Mouse (Mus musculus) thymus, adult 18-20 months (tissue): ENCODE data around the gene Tmed1.
"Not testable (repeated sequence)": the region's sequence is repeated elsewhere in the genome, so short reads cannot be mapped to it uniquely, and the experiment has no call there.

Experiments
- DNase-seq, 2 experiments: peaks; one replicate each; pipeline ENCODE4 v3.0.0; 2022; ENCODE audit warnings: mixed read lengths in 2 of 2

Gene Tmed1

DNA sequence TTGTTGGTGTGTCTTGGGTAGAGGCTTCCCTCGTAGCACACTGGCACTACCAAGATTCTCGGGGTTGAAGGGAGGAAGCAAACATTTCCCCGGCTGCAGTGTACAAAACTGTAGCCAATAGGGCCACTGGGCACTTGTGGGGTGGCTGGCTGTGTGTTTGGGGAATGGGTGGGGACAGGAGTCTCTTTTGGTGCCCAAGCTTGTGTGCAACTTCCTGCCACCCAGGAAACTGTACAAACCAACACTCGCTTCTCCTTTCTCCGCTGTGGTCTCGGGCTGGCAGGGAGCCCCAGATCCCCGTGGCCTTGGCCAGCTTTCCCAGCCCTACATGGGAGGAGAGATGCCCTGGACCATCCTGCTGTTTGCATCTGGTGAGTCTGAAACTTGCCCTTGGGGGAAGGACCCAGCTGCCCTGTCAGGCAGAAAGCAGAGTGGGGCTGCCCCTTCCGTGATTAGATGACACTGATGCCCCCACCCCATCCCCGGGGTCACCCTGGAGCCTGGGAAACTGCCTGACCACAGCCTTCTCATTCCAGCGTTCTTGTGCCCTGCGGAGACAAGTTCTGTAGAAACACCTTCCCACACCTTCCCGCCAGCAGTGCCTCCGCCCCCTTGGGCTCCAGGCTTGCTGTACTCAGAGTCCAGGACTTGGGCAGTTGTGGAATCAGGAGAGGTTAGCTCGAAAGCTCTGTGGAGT lies 16.0 kb upstream of the Tmed1 start, which contains the start of gene AB124611:
Gene AB124611 (plus strand): TSS at position 240 of the 697 bp plus-strand sequence.
- peak; percentile 26 to 41 for DNase-seq

DNA sequence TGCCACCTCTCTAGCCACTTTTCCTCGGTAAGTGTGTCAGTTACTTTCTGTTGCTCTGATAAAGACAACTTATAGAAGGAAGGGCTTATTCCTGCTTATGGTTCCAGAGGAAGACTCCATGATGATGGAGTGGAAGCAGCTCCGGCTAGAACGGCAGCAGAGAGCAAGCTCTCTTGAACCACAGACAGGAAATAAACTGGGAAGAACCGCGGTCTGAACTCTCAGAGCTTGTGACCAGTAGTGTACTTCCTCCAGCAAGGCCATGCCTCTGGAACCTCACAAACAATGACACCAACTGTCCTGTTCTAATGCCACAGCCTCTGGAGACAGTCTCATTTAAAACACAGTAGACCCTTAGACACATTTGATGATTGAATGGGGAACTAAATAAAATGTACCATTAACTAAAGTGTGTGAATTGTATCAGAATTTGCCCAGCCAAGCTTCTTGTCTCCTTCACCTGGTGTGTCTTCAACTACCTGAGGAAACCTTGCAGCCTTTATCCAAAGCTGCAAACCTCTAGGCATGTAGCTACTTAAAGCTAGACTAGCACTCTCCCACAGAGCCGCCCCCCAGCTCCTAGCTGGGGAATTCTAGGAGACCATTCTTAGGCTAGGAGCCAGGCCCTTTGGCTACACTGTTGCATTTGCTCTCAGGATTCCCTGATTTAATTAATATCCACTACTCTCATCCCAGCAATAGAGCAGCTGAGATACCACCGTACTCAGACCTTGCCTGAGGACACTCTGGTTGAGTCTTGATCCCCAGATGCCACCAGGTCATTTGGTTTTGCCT lies 15.3 kb upstream of the Tmed1 start:
- DNase-seq, result no peak

DNA sequence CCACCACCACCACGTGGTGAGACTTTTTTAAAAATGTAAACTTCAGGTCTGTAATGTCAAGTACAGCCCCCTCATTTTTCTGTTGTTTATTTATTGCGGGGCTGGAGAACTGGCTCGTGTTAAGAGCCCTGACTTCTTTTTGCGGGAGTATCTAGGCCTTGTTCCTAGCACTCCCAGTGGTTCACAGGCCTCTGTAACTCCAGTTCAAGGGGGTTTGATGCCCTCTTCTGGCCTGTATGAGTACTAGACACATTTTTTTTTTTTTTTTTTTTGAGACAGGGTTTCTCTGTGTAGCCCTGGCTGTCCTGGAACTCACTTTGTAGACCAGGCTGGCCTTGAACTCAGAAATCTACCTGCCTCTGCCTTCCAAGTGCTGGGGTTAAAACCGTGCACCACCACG lies 8.6 kb upstream of the Tmed1 start:
- DNase-seq, result not testable (repeated sequence)

DNA sequence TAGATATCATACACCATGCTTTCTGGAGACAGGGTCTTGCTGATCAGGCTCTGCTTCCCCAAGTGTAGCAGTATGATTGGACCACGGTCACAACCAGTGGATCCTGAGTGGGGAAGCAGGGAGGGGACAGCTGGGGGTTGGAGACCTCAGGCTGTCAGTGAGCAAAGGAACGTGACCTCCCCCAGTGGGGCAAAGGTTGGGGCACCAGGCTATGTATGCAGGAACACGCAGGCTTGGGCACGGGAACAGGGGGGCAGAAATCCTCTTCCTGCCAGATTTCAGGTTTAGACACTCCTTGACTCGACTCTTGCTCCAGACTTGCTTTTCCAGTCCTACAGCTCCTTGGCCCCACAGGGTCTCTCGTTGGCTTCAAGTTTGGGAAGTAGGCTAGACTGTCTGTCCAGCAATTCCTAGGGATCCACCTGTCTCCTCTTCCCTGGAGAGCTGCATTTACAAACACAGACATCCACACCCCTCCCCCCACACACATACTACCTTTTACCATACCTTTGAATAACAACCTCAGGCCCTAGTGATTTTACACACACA lies 8.0 kb upstream of the Tmed1 start:
- DNase-seq, result no peak

DNA sequence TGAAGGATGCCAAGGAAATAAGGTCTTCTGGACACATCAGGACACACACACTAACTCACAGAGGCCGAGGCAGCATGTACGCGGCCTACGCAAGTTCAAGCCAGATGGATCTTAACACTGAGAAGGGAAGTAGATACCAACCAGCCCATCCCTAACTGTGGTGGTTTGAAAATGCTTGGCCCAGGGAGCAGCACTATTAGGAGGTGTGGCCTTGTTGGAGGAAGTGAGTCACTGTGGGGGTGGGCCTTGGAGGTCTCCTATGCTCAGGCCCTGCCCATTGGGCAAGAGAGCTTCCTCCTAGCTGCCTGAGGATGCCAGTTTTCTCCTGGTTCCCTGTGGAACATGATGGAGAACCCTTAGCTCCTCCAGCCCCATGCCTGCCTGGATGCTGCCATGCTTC lies 3.4 kb upstream of the Tmed1 start:
- no peak for DNase-seq

DNA sequence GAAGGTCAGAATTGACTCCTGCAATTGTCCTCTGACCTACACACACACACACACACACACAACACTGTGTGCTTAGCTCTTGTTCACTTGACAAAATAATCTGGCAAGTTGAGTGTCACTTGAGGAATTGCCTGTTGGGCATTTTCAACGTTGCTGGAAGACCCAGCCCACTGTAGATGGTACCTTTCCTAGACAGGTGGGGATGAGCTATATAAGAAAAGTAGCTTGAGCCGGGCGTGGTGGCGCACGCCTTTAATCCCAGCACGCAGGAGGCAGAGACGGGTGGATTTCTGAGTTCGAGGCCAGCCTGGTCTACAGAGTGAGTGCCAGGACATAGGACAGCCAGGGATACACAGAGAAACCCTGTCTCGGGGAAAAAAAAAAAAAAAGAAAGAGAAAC lies 1.0 kb upstream of the Tmed1 start:
- DNase-seq, result no peak

DNA sequence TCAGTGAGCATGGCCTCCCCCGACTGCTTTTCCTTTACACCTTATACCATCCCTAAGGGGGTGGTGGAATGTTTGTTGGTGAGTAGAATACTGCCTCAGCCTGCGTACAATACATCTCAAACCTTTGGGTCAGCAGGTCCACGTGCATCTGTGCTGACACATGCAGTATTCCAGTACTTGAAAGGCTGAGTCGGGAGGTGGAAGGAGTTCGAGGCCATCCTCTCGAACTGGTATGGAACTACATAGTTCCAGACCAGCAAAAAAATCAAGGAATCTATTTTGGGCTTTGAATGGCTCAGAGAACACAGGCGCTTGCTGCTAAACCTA lies 600 bp upstream of the Tmed1 start:
- DNase-seq, result no peak

DNA sequence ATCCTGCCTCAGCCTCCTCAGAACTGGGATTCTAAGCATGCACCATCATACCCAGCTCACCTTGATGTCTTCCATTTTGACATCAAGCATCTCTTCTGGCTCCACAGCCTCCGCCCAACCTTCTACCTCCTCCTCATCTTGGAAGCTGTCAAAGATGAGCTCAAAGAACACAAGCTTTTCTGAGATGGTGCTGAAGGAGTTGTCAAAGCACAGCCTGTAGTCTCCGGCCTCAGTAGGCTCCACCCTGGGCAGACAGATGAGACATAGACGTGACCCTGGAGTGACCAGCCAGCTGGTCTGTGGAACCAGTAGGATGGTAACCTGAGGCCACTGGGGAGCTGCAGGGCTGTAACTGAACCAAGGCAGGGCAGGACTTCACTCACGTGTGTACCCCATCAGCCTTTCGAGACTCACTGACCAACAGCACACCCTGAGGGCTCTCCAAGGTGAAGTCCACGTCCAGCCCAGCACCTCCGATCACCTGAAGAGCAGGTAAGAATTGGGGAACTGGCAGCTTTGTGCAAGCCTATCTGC lies 1.1 kb downstream of the Tmed1 start:
- DNase-seq, result no peak

DNA sequence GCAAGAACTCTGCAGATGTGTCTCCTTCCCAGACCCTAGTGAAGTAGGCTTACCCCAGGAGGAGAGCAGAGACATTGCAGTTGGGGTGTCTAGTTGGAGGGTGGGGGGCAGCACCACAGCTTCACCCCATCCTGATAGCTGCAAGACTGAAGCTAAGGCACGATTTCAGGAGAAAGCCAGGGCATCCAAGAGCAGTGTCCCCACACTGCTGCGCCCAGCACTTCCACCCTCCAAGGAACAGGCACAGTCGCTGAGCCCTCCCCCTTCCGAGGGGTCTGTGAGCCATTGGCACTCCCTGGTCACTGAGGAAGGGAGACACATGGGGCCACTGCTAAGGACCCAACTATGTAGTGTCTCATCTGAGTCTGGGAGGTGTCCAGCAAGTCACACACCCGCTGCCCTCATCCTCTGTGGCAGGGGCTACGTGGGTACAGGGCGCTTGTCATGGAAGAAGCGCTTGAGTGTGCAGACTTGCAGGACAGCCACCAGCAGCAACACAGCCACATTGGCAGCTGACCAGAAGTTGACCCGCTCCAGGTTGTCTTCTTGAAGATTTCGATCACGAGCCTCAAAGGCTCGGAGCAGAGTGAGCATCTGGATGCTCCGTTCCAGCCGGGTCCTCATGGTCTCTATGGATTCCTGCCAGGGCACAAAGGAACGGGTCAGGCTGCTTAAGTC lies 2.2 kb downstream of the Tmed1 start:
- no peak for DNase-seq

DNA sequence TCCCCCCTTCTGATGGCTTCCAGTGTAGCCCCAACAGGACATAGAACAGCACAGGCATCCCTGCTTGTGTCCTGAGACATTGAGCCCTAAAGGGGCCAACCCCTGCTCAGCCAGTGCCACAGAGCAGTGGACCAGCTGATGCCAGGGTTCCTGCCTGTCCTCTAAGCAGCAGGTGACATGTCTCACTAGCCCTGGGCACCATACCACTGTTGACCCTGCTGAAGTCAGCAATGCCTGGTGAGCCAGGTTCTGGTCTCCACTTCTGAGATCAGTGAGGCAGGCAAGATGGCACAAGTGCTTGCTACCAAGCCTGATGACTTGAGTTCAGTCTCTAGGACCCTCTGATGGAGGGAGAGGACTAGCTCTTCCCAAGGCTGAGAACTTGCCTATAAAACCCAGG lies 4.3 kb downstream of the Tmed1 start:
- DNase-seq, result no peak

DNA sequence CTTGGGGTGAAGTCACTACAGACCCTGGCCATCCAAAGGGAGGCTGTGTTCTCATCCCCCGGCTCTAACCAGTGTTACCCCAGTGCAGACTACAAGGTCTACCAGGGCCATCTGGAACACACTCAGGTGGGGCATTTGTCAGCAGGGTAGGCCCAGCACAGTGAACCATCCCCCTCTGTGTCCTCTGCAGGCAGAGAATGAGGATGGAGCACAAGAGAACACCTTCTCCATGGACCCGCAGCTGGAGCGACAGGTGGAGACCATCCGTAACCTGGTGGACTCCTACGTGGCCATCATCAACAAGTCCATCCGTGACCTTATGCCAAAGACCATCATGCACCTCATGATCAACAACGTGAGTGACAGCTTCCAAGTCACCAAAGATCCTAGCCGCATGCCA lies 6.7 kb downstream of the Tmed1 start:
- no peak for DNase-seq

DNA sequence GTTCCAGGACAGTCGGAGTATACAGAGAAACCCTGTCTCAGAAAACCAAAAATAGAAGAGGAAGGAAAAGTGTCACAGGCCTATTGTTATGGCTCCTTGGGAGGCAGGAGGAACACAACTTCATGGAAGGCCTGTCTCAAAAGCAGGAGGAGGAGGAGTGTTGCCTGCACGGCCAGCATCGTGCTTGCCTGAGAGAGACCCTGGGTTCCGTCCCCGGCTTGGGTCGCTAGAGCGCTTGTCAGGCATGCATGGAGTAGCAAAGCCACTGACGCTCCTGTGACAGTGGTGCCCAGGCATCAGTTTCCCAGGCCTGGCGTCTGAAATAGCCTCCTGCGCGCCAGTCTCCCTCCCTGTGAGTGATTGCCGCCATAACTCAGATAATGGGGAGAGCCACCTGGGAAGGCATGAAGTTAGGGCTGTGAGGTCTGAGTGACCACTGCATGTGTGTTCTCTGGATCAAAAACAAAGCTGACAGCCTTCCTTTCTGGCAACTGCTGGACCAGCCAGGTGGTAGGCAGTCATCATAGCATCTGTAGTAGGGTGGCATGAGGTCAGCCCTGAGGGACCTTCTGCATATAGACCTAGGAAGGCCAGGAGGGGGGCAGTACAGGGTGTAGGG lies 11.7 kb downstream of the Tmed1 start:
- DNase-seq, result no peak

DNA sequence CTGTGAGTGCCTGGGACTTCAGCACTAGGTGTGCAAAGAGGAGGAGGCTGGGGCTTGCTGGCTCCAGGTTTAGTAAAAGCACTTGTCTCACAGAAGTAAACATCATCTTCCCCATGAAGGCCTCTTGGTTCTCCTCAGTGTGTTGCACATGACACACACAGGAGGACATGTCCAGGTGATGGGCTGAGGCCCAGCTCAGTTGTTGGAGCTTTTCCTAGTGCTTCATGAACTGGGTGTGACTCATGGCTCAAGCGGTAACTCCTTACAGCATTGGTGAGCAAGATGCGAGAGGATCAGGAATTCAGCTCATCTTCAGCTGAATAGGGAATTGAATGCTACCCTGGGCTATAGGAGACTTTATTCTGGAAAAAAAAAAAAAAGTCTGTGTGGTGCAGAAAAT lies 12.4 kb downstream of the Tmed1 start:
- no peak for DNase-seq

DNA sequence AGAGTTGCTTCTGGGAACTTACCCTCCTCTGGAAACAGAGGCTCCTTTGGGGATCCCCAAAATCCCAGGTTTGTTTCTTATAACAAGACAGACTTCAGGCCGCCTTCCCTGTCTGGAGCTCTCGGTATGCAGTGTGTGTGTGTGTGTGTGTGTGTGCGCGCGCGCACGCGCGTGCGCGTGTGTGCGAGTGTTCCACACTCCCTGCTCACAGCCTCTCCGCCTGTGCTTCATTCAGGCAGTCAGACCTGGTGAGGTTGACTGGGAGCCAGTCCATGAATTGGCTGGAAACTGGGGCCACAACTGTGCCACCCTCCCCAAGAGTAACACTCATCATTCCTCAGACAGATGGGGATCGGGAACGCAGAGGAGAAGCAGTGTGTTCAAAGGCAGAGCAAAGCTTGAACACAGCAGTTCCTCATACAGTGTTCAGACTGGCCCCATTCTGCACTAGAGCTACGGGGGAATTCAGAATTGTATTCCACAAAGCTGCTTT lies 13.0 kb downstream of the Tmed1 start:
- no peak for DNase-seq

DNA sequence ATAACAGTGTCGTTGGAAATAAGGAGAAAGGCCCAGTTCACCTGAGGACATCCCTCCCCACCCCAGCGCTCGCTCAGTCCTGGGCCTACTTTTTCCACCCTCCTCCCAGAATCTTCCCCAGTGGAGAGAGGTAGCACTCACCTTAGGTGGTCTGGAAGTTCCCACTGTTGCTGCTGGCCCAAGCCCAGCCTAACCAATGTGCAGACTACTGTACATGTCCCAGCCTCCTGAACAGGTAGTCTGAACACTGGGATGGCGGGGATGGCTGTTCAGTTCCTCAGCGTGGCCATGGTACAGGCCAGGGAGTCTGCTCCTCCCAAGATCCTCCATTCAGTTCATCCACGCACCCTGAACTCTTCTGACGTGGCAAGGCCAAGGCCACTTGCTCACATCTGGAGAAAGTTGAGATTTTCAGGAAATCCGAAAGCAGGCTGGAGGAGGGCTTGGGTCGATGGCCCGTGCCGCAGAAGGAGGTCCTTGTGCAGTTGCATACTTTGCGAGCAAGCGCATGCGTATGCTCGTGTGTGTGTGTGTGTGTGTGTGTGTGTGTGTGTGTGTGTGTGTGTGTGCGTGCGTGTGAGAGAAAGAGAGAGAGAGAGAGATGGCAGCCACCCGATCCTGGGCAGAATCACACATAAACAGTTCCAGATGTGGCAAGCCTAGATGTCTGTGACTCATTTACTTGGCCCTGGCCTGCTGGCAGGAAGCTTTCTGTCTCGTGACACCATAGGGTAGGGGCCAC lies 13.6 kb downstream of the Tmed1 start:
- DNase-seq, result no peak

DNA sequence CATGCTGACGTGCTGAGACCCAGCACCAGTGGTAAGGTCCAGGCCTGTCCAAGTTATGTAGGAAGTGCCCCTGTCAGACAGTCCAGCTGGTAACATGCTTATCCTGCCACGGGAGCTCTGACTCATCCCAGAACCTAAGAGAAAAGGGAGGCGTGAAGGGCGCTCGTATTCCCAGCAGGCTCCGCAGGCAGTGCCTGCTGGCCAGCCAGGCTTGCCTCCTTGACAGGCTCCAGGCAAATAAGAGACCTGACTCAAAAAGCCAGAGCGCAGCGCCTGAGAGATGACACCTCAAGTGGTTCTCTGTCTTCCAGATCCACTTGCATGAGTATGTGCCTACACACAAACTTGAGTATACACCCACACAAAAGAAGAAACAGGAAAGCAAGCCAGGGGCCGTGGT lies 15.3 kb downstream of the Tmed1 start:
- DNase-seq, result no peak

DNA sequence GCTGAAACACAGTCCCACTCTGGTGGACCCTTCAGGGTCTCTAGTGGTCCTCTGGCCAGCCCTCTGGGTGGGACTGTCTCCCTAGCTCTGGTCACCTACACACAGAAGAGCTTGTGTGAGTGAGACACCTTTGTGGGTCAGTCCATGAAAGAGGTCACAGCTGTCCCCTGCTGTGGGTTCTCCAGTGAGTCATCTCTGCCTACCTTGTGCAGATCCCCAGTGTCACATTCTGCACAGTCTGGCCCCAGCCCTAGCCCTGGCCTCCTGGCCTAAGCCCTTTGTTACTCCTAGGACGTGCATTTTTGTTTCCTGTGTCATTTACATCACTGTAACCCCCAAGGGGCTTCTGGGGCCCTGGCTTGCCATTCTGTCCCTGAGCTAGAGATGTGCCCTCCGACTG lies 16.1 kb downstream of the Tmed1 start:
- DNase-seq, result no peak

DNA sequence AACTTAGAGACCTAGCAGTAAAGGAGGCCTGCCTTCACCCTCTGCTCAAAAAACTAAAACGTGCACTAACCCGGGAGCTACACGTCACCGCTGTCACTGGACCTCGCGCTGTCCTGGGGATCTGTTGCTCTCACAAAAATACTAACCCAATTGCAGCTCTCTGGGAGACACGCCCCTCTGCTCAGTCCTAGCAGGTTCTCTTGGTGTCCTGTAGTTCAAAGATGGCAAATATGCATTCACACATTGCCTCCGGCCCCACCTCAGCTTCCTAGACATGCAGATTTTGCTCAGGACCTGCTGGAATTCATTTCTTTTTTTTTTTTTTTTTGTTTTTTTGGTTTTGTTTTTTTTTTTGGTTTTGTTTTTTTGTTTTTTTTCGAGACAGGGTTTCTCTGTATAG lies 19.4 kb downstream of the Tmed1 start:
- DNase-seq, result no peak

DNA sequence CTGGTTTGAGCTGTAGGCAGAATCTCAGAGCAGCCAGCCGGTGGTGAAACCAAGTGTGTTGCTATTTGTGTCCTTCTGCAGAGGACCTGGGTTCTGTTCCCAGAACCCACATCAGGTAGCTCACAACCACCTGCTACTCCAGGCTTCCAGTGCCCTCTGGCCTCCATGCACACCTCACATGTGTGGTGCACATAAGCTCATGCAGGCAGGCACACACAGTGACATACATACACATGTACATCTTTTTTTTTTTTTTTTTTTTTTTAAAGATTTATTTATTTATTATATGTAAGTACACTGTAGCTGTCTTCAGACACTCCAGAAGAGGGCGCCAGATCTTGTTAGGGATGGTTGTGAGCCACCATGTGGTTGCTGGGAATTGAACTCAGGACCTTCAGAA lies 21.8 kb downstream of the Tmed1 start:
- DNase-seq, result not testable (repeated sequence)

DNA sequence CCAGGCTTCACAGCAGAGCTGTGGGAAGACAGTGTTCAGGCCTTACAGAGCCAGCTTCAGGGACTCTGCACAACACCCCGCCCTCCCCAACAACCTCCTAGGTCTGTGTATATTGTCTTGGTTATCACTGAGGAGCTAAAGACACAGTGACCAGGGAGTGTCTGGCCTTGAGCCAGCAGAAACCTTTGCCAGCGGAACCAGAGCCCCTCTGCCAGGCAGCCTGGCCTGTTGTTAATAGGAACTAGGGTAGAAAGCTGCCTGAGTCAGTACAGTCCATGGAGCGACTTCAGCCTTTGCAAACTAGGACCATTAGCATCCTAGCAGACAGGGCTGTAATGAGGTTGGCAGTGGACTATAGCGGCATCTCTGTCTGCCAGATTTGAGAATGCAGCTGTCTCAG lies 26.0 kb downstream of the Tmed1 start:
- DNase-seq, result no peak

DNA sequence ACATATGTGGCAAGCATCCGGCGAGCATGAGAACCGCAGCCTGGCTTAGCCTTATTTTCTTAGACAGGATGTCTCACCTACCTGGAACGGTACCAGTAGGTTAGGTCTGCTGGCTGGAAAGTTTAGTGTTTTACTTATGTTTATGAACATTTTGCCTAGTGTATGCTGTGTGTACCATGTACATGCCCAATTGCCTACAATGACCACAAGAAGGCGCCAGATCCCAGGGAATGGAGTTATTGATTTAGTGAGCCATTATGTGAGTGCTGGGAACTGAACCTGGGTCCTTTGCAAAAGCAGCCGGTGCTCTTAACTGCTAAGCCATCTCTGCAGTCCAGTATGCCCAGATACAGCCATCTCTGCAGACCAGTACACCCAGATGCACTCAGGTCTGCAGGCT lies 32.3 kb downstream of the Tmed1 start:
- DNase-seq, result no peak

DNA sequence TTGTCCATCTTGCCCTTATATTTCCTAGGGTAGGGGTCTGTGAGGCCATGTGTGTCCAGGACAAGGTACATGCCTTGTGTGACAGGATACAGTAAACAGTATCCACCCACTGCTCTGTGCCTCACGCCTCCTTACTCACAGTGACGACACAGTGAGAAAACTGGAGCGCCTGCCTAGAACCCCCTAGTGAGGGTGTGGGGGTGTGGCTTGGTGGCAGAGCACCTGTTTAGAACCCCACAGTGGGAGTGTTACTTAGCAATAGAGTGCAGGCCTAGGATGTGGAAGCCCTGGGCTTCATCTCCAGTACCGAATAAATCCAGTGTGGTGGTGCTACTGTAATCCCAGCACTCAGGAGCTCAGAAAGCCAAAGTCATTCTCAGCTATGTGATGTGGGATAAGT lies 37.1 kb downstream of the Tmed1 start:
- no peak for DNase-seq
